In the genomic region with DNA sequence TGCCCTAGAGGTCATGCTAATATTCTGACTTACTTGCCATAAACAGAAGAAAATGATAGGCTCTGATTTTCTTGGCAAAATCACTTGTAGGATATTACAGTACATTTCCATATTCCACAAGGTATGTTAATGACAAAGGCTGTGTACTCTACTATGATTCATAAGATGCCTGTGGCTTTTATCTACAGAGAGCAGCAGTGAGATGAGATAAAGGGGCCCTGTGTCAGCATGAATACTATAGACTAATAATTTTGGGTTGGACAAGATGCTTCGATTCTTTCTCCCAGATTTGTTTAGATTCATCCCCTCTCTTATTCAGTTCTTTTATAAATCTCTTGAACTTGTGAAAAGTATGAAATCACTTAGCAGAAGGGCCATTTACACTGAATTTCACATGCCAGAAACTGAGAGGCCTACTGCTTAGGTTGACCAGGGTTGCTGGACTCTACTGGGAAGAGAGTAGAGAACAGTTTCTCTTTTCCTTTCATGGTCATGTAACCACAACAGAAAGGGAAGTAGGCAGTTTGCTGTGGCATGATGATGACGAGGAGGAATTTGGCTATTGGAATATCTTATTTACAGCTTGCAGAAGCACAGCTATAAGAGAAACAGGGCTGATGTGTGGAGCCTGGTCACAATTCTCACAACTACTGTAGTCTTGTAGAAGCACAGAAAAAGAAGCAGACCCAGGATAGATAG, we compare ENCODE assay signal across 33 mouse cellular contexts. TPM values are rescaled to one million over a fixed set of nuclear protein-coding genes. Genes with fewer than 3 reads are reported as not detected.
DNase-seq lines count a peak whose midpoint lies in the region; ATAC-seq and TF ChIP-seq lines count a peak whose summit lies in the region.
"Had no signal": no experiment of that assay in that cellular context is flagged by ENCODE, and none has a peak within 500 bp of the region (broad histone marks: within the 10 kb centered on the region; RNA-seq: fewer than 3 reads in every experiment).

No protein-coding gene starts in this region.

- TF ChIP-seq CTCF in gastrocnemius, adult 2 months (IDR thresholded peaks at IDR 0.05), result no peak

- peaks cover 30% of the 10 kb centered on the region for H3K4me1 ChIP-seq in megakaryocyte, embryonic 14.5 days
- H3K4me1 ChIP-seq: embryonic facial prominence, embryonic 12.5 days; embryonic facial prominence, embryonic 15.5 days; forebrain, embryonic 12.5 days; heart, embryonic 12.5 days; heart, embryonic 15.5 days had no signal

- H3K36me3 ChIP-seq in megakaryocyte, embryonic 14.5 days (replicated peaks; ENCODE audit: low read length), result no peaks in the 10 kb centered on the region
- H3K36me3 ChIP-seq: embryonic facial prominence, embryonic 12.5 days; embryonic facial prominence, embryonic 15.5 days; forebrain, embryonic 12.5 days; forebrain, embryonic 15.5 days; G1E; heart, embryonic 12.5 days; heart, embryonic 15.5 days had no signal

- intact Hi-C loops in gastrocnemius, adult 2 months (cut with DNase I), result no loop called here

- H3K9me3 ChIP-seq in megakaryocyte, embryonic 14.5 days, result no peaks in the 10 kb centered on the region
- H3K9me3 ChIP-seq: embryonic facial prominence, embryonic 12.5 days; embryonic facial prominence, embryonic 15.5 days; forebrain, embryonic 12.5 days; forebrain, embryonic 15.5 days; G1E; heart, embryonic 12.5 days; heart, embryonic 15.5 days had no signal

- peak; percentile 95 for ATAC-seq in common myeloid progenitor, adult 5-6 weeks (replicated peaks; ENCODE audit: low read depth, poor library complexity, severe bottlenecking)
- peak; percentile 95 to 96 for ATAC-seq in hematopoietic stem cell, adult 5-6 weeks (replicated peaks in 1 of 2; ENCODE audit: insufficient read depth in 1 of 2, low FRiP score in 2 of 2, low TSS enrichment in 1 of 2, low read depth in 1 of 2, poor library complexity in 2 of 2, severe bottlenecking in 2 of 2)
- ATAC-seq: activated CD4-positive, CD25-positive, alpha-beta regulatory T cell, adult 4 months; forebrain, embryonic 15.5 days; hindbrain, postnatal 0 days; inflammation-experienced regulatory T-cells, adult 6 months; intestine, embryonic 16.5 days had no signal

- H3K27ac ChIP-seq in gastrocnemius, adult 2 months, result no peak overlapping the region
- H3K27ac ChIP-seq: embryonic facial prominence, embryonic 12.5 days; embryonic facial prominence, embryonic 15.5 days; forebrain, embryonic 12.5 days; forebrain, embryonic 15.5 days; heart, embryonic 15.5 days; hindbrain, embryonic 14.5 days; hindbrain, postnatal 0 days had no signal

- H3K27me3 ChIP-seq in megakaryocyte, embryonic 14.5 days (replicated peaks), result no peaks in the 10 kb centered on the region
- H3K27me3 ChIP-seq: CH12.LX; embryonic facial prominence, embryonic 12.5 days; embryonic facial prominence, embryonic 15.5 days; forebrain, embryonic 12.5 days; forebrain, embryonic 15.5 days; heart, embryonic 12.5 days; heart, embryonic 15.5 days had no signal

- H3K4me3 ChIP-seq in megakaryocyte, embryonic 14.5 days (replicated peaks), result peak overlapping the region; percentile 10
- H3K4me3 ChIP-seq in gastrocnemius, adult 2 months, result no peak overlapping the region
- H3K4me3 ChIP-seq: embryonic facial prominence, embryonic 12.5 days; embryonic facial prominence, embryonic 15.5 days; erythroblast, embryonic 14.5 days; forebrain, embryonic 12.5 days; forebrain, embryonic 15.5 days; heart, embryonic 12.5 days; heart, embryonic 15.5 days had no signal

- peak; percentile 91 for DNase-seq in 416B (ENCODE audit: low read depth)
- DNase-seq in gastrocnemius, adult 2 months, result no peak
- DNase-seq in retina, embryonic 14.5 days (ENCODE audit: low spot score), result no peak
- DNase-seq in kidney, postnatal 14 days, result no peak
- DNase-seq in right cerebral cortex, postnatal 10 days (ENCODE audit: low spot score in 2 of 2), result no peak
- DNase-seq: adrenal gland, postnatal 10 days; adrenal gland, postnatal 36 days; cerebellum, adult 18-20 months; cerebellum, adult 9-10 months; cerebellum, postnatal 14 days; gastrocnemius, postnatal 10 days; gastrocnemius, postnatal 36 days; heart, adult 11 months; heart, postnatal 10 days; heart, postnatal 36 days had no signal

RNA-seq across cellular contexts. Expression of a gene that starts 15.1 kb away (rescaled TPM):
- total RNA-seq in common myeloid progenitor, adult 5-6 weeks (2017), result not detected in 2 replicates
- 1.1 and 2.6 TPM in 2 replicates for total RNA-seq in hematopoietic stem cell, adult 5-6 weeks (2017)
- polyA plus RNA-seq in megakaryocyte, embryonic 14.5 days (2012; ENCODE audit: insufficient read depth, low replicate concordance), result not detected in 2 replicates
- total RNA-seq in gastrocnemius, adult 2 months (2021), result under 1 TPM; 0.33 to 0.42 TPM
- total RNA-seq: CH12.LX had no signal
- polyA plus RNA-seq: activated CD4-positive, CD25-positive, alpha-beta regulatory T cell, adult 4 months; C2C12; G1E; heart, embryonic 12.5 days had no signal
